Mouse (Mus musculus) kidney, adult 2 months (tissue): ENCODE data around the gene Sgsm2. TPM values are rescaled to one million over a fixed set of nuclear protein-coding genes. Genes with fewer than 3 reads are reported as not detected.
A peak's percentile ranks its signal among the peaks of the same experiment; 100 is the strongest.

Experiments used
- DNase-seq: peaks from one replicate; pipeline ENCODE4 v3.0.0; 2021
- H3K27ac ChIP-seq: fragments of 200-500 bp; 2 replicates; pipeline ENCODE4 v1.5.1; 2012; ENCODE audit warnings: low read depth, low read length, control low read depth, inconsistent platforms; ENCODE audit not compliant: insufficient read depth
- H3K27me3 ChIP-seq: fragments of 200-500 bp; replicated peaks from 2 replicates; pipeline ENCODE4 v1.6.1; 2012; ENCODE audit warnings: mild to moderate bottlenecking, moderate library complexity, low read length, inconsistent platforms; ENCODE audit not compliant: control insufficient read depth, insufficient read depth
- H3K36me3 ChIP-seq: fragments of 200-500 bp; 2 replicates; pipeline ENCODE4 v1.6.1; 2012; ENCODE audit warnings: mild to moderate bottlenecking, moderate library complexity, low read length, inconsistent platforms; ENCODE audit not compliant: control insufficient read depth, insufficient read depth
- H3K4me1 ChIP-seq: fragments of 200-500 bp; 2 replicates; pipeline ENCODE4 v1.6.1; 2011; ENCODE audit warnings: low read length; ENCODE audit not compliant: control insufficient read depth, insufficient read depth
- H3K4me3 ChIP-seq: fragments of 200-500 bp; 2 replicates; pipeline ENCODE4 v1.5.1; 2011; ENCODE audit warnings: mild to moderate bottlenecking, low read depth, low read length, control low read depth; ENCODE audit not compliant: insufficient read depth
- CTCF ChIP-seq: fragments of 200-500 bp; conservative IDR thresholded peaks from 2 replicates; pipeline ENCODE4 v1.5.1; 2011; ENCODE audit warnings: low read depth, mild to moderate bottlenecking, control low read depth, low read length, moderate library complexity, mixed read lengths; ENCODE audit not compliant: insufficient read depth, insufficient read length
- POLR2A ChIP-seq: fragments of 200-500 bp; IDR thresholded peaks from one replicate; pipeline ENCODE4 v1.6.1; 2011; ENCODE audit warnings: low read depth, low read length, control low read depth
- WGBS: fragments of 180-500 bp; shearing (Covaris S2); methylation state at CpG from one replicate; pipeline ENCODE4 v1.1.7; 2018; 5-methylcytosine and 5-hydroxymethylcytosine counted together
- polyA plus RNA-seq: library from polyadenylated mRNA; depleted of rRNA; stranded (reverse); fragments of >200 nt; gene quantifications from 2 replicates; pipeline ENCODE4 v1.2.3, GENCODE M21; 2012

Sgsm2 gene
- polyA plus RNA-seq, 1 experiment: 27.5 TPM

- H3K27ac ChIP-seq: peak overlapping the region; percentile 95
- H3K4me1 ChIP-seq: peaks cover 37% of the 10 kb centered on the region
- peak; percentile 93 for DNase-seq
- no peak for TF ChIP-seq CTCF
- TF ChIP-seq POLR2A: peak; percentile 30
- H3K36me3 ChIP-seq: no peaks in the 10 kb centered on the region
- WGBS: 32% methylated on average over 9 of the region's 9 CpGs
- no peak overlapping the region for H3K4me3 ChIP-seq
- no peaks in the 10 kb centered on the region for H3K27me3 ChIP-seq
These were observed 55.5 kb downstream of the Sgsm2 start for GRCm38 (mm10) chr11:74841366-74841765.

GRCm38 (mm10) chr11:74840739-74841138 is 56.1 kb downstream of the Sgsm2 start:
- Histone ChIP-seq H3K36me3 (no peaks in the 10 kb centered on the region), H3K4me1 (peaks cover 37% of the 10 kb centered on the region), H3K27me3 (no peaks in the 10 kb centered on the region), H3K27ac (peak overlapping the region; percentile 95), H3K4me3 (no peak overlapping the region)
- DNase-seq: no peak
- WGBS: 56% methylated on average over 8 of the region's 8 CpGs
- no peak for TF ChIP-seq POLR2A

GRCm38 (mm10) chr11:74839860-74840715 is 56.8 kb downstream of the Sgsm2 start:
- DNase-seq: no peak
- TF ChIP-seq CTCF (no peak), POLR2A (no peak)
- Histone ChIP-seq H3K27ac (peak overlapping the region; percentile 95), H3K4me1 (peaks cover 37% of the 10 kb centered on the region), H3K36me3 (no peaks in the 10 kb centered on the region), H3K4me3 (no peak overlapping the region), H3K27me3 (no peaks in the 10 kb centered on the region)
- WGBS: 75% methylated on average over 19 of the region's 19 CpGs

- Histone ChIP-seq H3K36me3 (no peaks in the 10 kb centered on the region), H3K27me3 (no peaks in the 10 kb centered on the region), H3K4me3 (no peak overlapping the region; the same call in 1 of the 2 replicates), H3K4me1 (peaks cover 48% of the 10 kb centered on the region), H3K27ac (peak overlapping the region; percentile 95)
- peak; percentile 97 for DNase-seq
- TF ChIP-seq POLR2A (no peak), CTCF (no peak)
- 1% methylated on average over 6 of the region's 6 CpGs for WGBS
These were observed 57.9 kb downstream of the Sgsm2 start for GRCm38 (mm10) chr11:74838971-74839370.

- peak; percentile 98 for DNase-seq
- 1% methylated on average over 35 of the region's 35 CpGs for WGBS
- H3K27me3 ChIP-seq: no peaks in the 10 kb centered on the region
- H3K4me3 ChIP-seq: peak overlapping the region; percentile 63
- peaks cover 53% of the 10 kb centered on the region for H3K4me1 ChIP-seq
- H3K27ac ChIP-seq: peak overlapping the region; percentile 95
- no peaks in the 10 kb centered on the region for H3K36me3 ChIP-seq
- no peak for TF ChIP-seq POLR2A
- TF ChIP-seq CTCF: no peak
These were observed 58.4 kb downstream of the Sgsm2 start for GRCm38 (mm10) chr11:74838441-74838840.

GRCm38 (mm10) chr11:74837694-74838431 is 59.0 kb downstream of the Sgsm2 start:
- under 1% methylated on average over 54 of the region's 54 CpGs for WGBS
- no peaks in the 10 kb centered on the region for H3K36me3 ChIP-seq
- no peaks in the 10 kb centered on the region for H3K27me3 ChIP-seq
- TF ChIP-seq POLR2A (no peak), CTCF (0 out of 2 replicates have a peak, but pooled peaks have one; percentile 8)
- peak overlapping the region; percentile 63 for H3K4me3 ChIP-seq
- peak overlapping the region; percentile 97 for H3K27ac ChIP-seq
- H3K4me1 ChIP-seq: peaks cover 57% of the 10 kb centered on the region
- peak; percentile 98 for DNase-seq
